Mouse (Mus musculus) kidney, adult 2 months (tissue): ENCODE data around the gene Sgip1. TPM values are rescaled to one million over a fixed set of nuclear protein-coding genes. Genes with fewer than 3 reads are reported as not detected.

ENCODE experiments used
- DNase-seq: peaks from one replicate; pipeline ENCODE4 v3.0.0; 2021
- H3K27ac ChIP-seq: fragments of 200-500 bp; 2 replicates; pipeline ENCODE4 v1.5.1; 2012; ENCODE audit warnings: low read depth, low read length, control low read depth, inconsistent platforms; ENCODE audit not compliant: insufficient read depth
- H3K27me3 ChIP-seq: fragments of 200-500 bp; replicated peaks from 2 replicates; pipeline ENCODE4 v1.6.1; 2012; ENCODE audit warnings: mild to moderate bottlenecking, moderate library complexity, low read length, inconsistent platforms; ENCODE audit not compliant: control insufficient read depth, insufficient read depth
- H3K36me3 ChIP-seq: fragments of 200-500 bp; 2 replicates; pipeline ENCODE4 v1.6.1; 2012; ENCODE audit warnings: mild to moderate bottlenecking, moderate library complexity, low read length, inconsistent platforms; ENCODE audit not compliant: control insufficient read depth, insufficient read depth
- H3K4me1 ChIP-seq: fragments of 200-500 bp; 2 replicates; pipeline ENCODE4 v1.6.1; 2011; ENCODE audit warnings: low read length; ENCODE audit not compliant: control insufficient read depth, insufficient read depth
- H3K4me3 ChIP-seq: fragments of 200-500 bp; 2 replicates; pipeline ENCODE4 v1.5.1; 2011; ENCODE audit warnings: mild to moderate bottlenecking, low read depth, low read length, control low read depth; ENCODE audit not compliant: insufficient read depth
- CTCF ChIP-seq: fragments of 200-500 bp; conservative IDR thresholded peaks from 2 replicates; pipeline ENCODE4 v1.5.1; 2011; ENCODE audit warnings: low read depth, mild to moderate bottlenecking, control low read depth, low read length, moderate library complexity, mixed read lengths; ENCODE audit not compliant: insufficient read depth, insufficient read length
- POLR2A ChIP-seq: fragments of 200-500 bp; IDR thresholded peaks from one replicate; pipeline ENCODE4 v1.6.1; 2011; ENCODE audit warnings: low read depth, low read length, control low read depth
- WGBS: fragments of 180-500 bp; shearing (Covaris S2); methylation state at CpG from one replicate; pipeline ENCODE4 v1.1.7; 2018; 5-methylcytosine and 5-hydroxymethylcytosine counted together
- polyA plus RNA-seq: library from polyadenylated mRNA; depleted of rRNA; stranded (reverse); fragments of >200 nt; gene quantifications from 2 replicates; pipeline ENCODE4 v1.2.3, GENCODE M21; 2012

Sgip1 gene
- polyA plus RNA-seq, 1 experiment, result 1.1 TPM

GRCm38 (mm10) chr4:102899683-102900082 lies 158.6 kb downstream of the Sgip1 start:
- 77% methylated on average over 5 of the region's 5 CpGs for WGBS
- Histone ChIP-seq H3K27ac (no peak overlapping the region), H3K36me3 (no peaks in the 10 kb centered on the region), H3K4me1 (no peaks in the 10 kb centered on the region), H3K27me3 (no peaks in the 10 kb centered on the region), H3K4me3 (no peak overlapping the region)
- TF ChIP-seq CTCF, result no peak
- no peak for TF ChIP-seq POLR2A
- DNase-seq, result peak; percentile 4

DNA sequence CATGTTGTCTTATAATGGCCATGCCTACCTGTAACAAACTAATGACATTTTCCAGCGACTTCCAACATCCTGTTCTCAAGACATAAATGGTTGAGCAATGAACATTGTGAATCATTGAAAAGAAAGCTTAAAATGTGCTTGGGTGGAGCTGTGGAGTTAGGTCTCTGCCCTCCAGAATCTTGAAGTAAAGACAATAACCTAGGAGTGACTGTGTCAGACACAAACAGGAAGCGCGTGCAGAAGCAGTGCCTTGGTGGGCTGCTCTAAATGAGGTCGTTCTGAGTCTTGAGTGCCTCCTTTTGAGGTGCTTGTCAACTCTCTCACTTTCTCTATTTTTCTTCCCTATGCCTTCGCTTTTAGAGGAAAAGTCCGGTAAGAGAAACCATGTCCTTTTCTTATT lies 159.1 kb downstream of the Sgip1 start:
- 74% methylated on average over 6 of the region's 6 CpGs for WGBS
- DNase-seq, result no peak
- H3K36me3 ChIP-seq, result no peaks in the 10 kb centered on the region
- TF ChIP-seq CTCF, result no peak
- TF ChIP-seq POLR2A, result no peak
- no peaks in the 10 kb centered on the region for H3K4me1 ChIP-seq
- H3K27me3 ChIP-seq, result no peaks in the 10 kb centered on the region
- no peak overlapping the region for H3K27ac ChIP-seq
- no peak overlapping the region for H3K4me3 ChIP-seq

- H3K4me1 ChIP-seq, result no peaks in the 10 kb centered on the region
- TF ChIP-seq POLR2A, result no peak
- TF ChIP-seq CTCF, result no peak
- no peak overlapping the region for H3K27ac ChIP-seq
- 67% methylated on average over 7 of the region's 7 CpGs for WGBS
- no peaks in the 10 kb centered on the region for H3K36me3 ChIP-seq
- H3K4me3 ChIP-seq, result no peak overlapping the region
- H3K27me3 ChIP-seq, result no peaks in the 10 kb centered on the region
- no peak for DNase-seq
These were observed 166.8 kb downstream of the Sgip1 start for GRCm38 (mm10) chr4:102907843-102908427.

DNA sequence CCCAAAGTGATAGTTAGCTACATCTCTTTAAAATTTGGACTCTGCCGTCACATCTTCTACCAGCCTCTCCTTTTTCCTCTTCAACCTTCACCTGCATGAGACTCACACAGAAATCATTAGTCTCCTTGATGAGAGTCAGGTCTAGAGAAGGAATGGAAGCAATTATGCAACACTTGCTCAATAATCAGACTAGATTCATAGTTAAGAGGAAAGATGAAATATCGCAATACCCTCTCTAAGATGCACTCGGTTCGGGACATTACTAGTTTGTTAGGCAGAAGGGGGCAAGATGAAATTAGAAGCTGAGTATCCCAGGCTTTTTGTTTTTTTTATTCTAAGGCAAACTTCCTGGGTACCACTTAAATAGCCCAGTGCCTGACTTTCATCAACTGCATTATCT lies 169.1 kb downstream of the Sgip1 start:
- Histone ChIP-seq H3K36me3 (no peaks in the 10 kb centered on the region), H3K4me3 (no peak overlapping the region), H3K4me1 (no peaks in the 10 kb centered on the region), H3K27ac (no peak overlapping the region), H3K27me3 (no peaks in the 10 kb centered on the region)
- 94% methylated on average over 4 of the region's 4 CpGs for WGBS
- TF ChIP-seq CTCF (no peak), POLR2A (no peak)
- no peak for DNase-seq

DNA sequence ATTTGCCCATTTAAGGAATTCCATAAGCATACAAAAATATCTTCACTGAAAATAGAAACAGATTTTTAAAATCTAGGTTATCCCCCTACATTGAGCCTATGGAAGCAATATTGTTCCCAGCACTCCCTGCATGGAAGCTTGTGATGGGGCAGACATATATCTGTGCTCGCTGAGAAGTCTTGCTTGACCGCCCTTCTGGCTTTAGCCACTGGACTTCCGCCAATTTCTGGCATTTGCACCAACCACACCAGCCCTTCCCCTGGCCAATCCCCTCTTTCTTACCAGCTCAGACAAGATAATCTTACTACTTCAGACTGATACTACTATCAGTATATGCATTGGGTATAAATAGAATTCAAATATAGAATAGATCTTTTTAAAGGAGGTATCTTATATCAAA lies 172.1 kb downstream of the Sgip1 start:
- Histone ChIP-seq H3K4me3 (no peak overlapping the region), H3K4me1 (no peaks in the 10 kb centered on the region), H3K27ac (no peak overlapping the region), H3K36me3 (no peaks in the 10 kb centered on the region), H3K27me3 (no peaks in the 10 kb centered on the region)
- 56% methylated on average over 3 of the region's 3 CpGs for WGBS
- TF ChIP-seq CTCF (no peak), POLR2A (no peak)
- no peak for DNase-seq

- 71% methylated on average over 5 of the region's 5 CpGs for WGBS
- Histone ChIP-seq H3K27ac (no peak overlapping the region), H3K4me1 (no peaks in the 10 kb centered on the region), H3K27me3 (no peaks in the 10 kb centered on the region), H3K4me3 (no peak overlapping the region), H3K36me3 (no peaks in the 10 kb centered on the region)
- no peak for DNase-seq
- TF ChIP-seq CTCF, result no peak
- no peak for TF ChIP-seq POLR2A
These were observed 172.7 kb downstream of the Sgip1 start for GRCm38 (mm10) chr4:102913700-102914327.

GRCm38 (mm10) chr4:102918191-102918590 lies 177.1 kb downstream of the Sgip1 start:
- WGBS, result 89% methylated on average over 1 of the region's 1 CpGs
- Histone ChIP-seq H3K27me3 (no peaks in the 10 kb centered on the region), H3K4me3 (no peak overlapping the region), H3K36me3 (no peaks in the 10 kb centered on the region), H3K27ac (no peak overlapping the region), H3K4me1 (no peaks in the 10 kb centered on the region)
- no peak for DNase-seq
- TF ChIP-seq POLR2A (no peak), CTCF (no peak)

- DNase-seq, result no peak
- Histone ChIP-seq H3K4me1 (no peaks in the 10 kb centered on the region), H3K27ac (no peak overlapping the region), H3K36me3 (no peaks in the 10 kb centered on the region), H3K27me3 (no peaks in the 10 kb centered on the region; the same call in 1 of the 2 replicates), H3K4me3 (no peak overlapping the region)
- TF ChIP-seq POLR2A (no peak), CTCF (no peak)
- 16% methylated on average over 3 of the region's 4 CpGs for WGBS
These were observed 188.4 kb downstream of the Sgip1 start for GRCm38 (mm10) chr4:102929491-102929890.
